Mouse (Mus musculus) cortical plate, adult 2 months (tissue): ENCODE data around the gene Rnf213.

ENCODE experiments used
- CTCF ChIP-seq: fragments of 200-500 bp; IDR thresholded peaks from 2 replicates; pipeline ENCODE4 v1.5.1; 2011; ENCODE audit warnings: mild to moderate bottlenecking, control low read depth, low read length; ENCODE audit not compliant: insufficient read depth; ENCODE audit errors: extremely low read depth
- POLR2A ChIP-seq: fragments of 200-500 bp; IDR thresholded peaks from 2 replicates; pipeline ENCODE4 v1.6.1; 2011; ENCODE audit warnings: mild to moderate bottlenecking, low read length, control low read depth; ENCODE audit not compliant: insufficient read depth; ENCODE audit errors: extremely low read depth

GRCm38 (mm10) chr11:119532460-119532859, 139.6 kb downstream of the Rnf213 start:
- TF ChIP-seq CTCF (no peak), POLR2A (no peak)
